Mouse (Mus musculus) megakaryocyte progenitor cell, adult 5-6 weeks (primary cell): ENCODE measurements around the gene Fat4. TPM values are rescaled to one million over a fixed set of nuclear protein-coding genes. Genes with fewer than 3 reads are reported as not detected.

ENCODE experiments used
- ATAC-seq: replicated peaks from 2 replicates; pipeline ENCODE4 v1.8.0; 2016; ENCODE audit warnings: mild to moderate bottlenecking, moderate TSS enrichment, inconsistent platforms; ENCODE audit not compliant: poor library complexity
- total RNA-seq, 2 experiments: library from RNA; stranded (forward) in 1 of 2; stranded (reverse) in 1 of 2; fragments of 157-497, 149-512 nt in 1 of 2; fragments of 200-1000 nt in 1 of 2; gene quantifications; 2 replicates each; pipeline versions ENCODE4 v1.2.3 to v1.2.4; 2015 to 2017

Gene Fat4
- total RNA-seq, 2 experiments from 2014 or later = not detected

- no peak for ATAC-seq
These were observed 20.1 kb downstream of the Fat4 start for GRCm38 (mm10) chr3:38906832-38907231.

- ATAC-seq = no peak
These were observed 21.1 kb downstream of the Fat4 start for GRCm38 (mm10) chr3:38907676-38908425.

DNA sequence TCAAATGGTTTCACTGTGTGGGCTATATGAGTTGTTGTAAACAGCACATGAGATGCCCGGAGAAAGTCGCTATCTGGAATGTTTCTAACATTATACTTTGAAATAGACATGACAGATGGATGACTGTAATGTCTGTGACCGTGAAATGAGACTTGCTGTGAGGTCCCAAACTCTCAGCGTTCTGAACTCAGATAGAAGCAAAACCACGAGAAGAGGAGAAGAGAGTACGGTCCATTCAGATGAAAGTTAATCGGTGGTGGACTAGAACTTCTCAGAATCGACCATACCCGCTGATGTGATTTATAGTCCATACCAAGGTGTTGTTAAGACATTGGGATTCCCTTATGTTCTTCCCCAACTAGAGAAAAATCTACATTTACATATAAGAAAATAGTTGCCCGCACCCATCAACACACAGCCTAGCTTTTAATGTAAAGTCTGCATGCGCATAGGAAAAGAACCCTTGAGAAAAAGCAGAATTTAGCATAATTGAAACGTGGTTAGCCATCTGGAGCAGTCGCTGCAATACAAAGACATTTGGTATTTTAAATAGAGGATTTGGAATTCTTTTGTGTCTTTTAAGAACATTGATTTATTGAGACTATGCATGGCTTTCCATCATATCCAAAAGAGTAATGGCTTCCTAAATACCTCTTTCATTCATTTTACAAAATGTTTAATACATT lies 21.8 kb downstream of the Fat4 start:
- no peak for ATAC-seq

- no peak for ATAC-seq
These were observed 26.2 kb downstream of the Fat4 start for GRCm38 (mm10) chr3:38912768-38913487.

GRCm38 (mm10) chr3:38913488-38914105 lies 26.9 kb downstream of the Fat4 start:
- ATAC-seq = no peak

DNA sequence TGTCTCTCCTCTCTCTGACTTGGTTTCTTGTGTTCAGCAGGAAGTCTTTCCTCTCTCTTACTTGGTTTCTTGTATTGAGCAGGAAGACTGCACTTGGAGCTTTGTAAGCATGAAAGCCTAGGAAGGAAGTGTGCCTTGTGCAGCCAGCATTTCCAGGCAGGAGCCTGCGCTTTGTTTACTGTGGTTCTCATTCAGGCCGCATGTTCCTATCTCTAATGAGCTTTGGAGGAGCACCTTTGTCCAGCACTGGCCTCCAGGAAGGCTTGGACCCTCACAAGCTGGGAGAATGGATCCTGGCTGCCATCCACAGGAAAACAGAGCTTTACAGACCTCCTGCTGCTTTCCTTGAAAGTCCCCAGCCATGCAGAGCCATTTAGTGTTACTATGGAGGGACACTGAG lies 32.2 kb downstream of the Fat4 start:
- no peak for ATAC-seq

GRCm38 (mm10) chr3:38921031-38921430 lies 34.3 kb downstream of the Fat4 start:
- no peak for ATAC-seq

DNA sequence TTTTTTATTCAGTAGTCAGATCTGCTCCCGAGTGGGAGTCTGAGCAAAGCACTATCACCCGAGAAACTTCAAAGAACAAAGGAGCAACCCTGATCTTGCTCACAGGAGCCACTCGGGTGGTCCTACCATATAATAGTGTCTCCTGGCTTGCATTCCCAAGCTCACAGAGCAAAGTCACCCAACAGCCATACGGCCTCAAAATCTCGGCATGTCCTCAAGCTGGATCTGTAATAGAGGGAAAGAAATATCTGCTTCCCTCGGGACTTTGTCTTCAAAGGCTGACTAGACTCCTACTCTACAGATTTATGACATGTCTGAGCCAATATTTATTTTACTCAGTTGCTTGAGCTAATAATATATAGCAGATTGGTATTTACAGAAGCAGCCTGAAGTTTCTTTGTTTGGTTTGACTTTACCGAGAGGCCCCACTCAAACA lies 36.5 kb downstream of the Fat4 start:
- ATAC-seq = no peak

- ATAC-seq = no peak
These were observed 41.4 kb downstream of the Fat4 start for GRCm38 (mm10) chr3:38928076-38928686.

- no peak for ATAC-seq
These were observed 42.0 kb downstream of the Fat4 start for GRCm38 (mm10) chr3:38928751-38929150.

GRCm38 (mm10) chr3:38934780-38935179 lies 48.0 kb downstream of the Fat4 start:
- ATAC-seq = no peak

GRCm38 (mm10) chr3:38936485-38936884 lies 49.7 kb downstream of the Fat4 start:
- ATAC-seq = no peak

- ATAC-seq = no peak
These were observed 50.4 kb downstream of the Fat4 start for GRCm38 (mm10) chr3:38937159-38937558.

DNA sequence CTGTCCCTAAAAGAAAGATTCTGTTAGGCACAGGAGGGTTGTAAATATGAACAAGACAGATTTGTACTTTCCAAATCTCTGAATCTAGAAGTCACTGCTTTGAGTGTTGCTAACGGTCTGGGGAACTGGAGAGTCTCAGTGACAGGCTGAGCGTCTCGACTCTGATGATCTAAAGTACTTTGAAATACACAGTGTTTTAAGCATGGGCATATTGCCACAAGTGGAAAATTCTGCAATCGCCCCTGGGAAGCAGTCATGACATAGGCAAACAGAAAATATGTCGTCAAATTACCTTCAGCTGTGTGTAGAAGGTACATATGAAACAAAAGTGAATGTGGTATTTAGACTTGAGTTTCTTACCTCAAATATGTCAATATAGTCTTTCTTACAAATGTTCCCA lies 51.4 kb downstream of the Fat4 start:
- no peak for ATAC-seq

GRCm38 (mm10) chr3:38939573-38939972 lies 52.8 kb downstream of the Fat4 start:
- ATAC-seq = no peak

- ATAC-seq = no peak
These were observed 53.6 kb downstream of the Fat4 start for GRCm38 (mm10) chr3:38940327-38940726.

- no peak for ATAC-seq
These were observed 58.4 kb downstream of the Fat4 start for GRCm38 (mm10) chr3:38945157-38945556.

DNA sequence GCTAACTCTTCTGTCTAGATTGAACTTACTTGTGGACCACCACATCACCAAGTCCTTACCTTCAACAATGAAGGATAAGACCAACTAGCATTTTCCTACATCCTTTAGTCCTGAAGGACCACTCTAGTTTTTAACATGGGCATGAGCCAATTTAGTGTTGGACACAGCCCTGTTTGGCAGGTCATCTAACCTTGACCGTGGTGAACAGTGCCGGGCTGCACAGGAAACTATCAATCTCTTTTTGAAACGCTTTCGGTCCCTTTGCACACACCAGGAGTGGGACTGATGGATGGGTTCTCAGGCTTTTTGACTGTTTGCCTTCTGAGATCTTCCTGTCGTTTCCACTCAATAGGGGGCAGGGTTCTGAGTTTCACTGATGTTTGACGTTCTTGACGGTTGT lies 61.0 kb downstream of the Fat4 start:
- no peak for ATAC-seq

GRCm38 (mm10) chr3:38952602-38953001 lies 65.9 kb downstream of the Fat4 start:
- no peak for ATAC-seq

DNA sequence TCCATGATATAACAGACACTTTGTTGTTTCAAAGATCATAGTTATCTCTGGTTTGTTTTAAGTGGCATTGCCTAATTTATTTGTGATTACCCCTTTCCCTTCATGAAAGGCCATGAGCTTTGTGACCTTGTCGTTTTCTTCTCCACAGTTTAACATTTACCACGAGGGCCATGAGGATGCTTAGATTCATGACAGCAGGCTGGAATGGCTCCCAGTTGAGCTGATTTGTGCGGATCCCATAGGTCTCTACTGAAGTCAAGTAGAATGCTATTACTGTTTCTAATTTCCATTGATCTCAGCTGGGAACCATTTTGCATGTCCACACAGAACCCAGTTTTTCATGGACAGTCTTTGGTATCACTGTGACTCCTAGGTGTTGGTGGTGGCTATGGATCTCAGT lies 67.5 kb downstream of the Fat4 start:
- ATAC-seq = no peak
